Mouse (Mus musculus) adrenal gland (tissue): ENCODE results near the gene Fuz.

Experiments
- intact Hi-C: fragments of 180-260 bp; cut with DNase I; formaldehyde crosslinking; loops from one replicate; pipeline ENCODE4 v1.15.1; 2025

Fuz gene

DNA sequence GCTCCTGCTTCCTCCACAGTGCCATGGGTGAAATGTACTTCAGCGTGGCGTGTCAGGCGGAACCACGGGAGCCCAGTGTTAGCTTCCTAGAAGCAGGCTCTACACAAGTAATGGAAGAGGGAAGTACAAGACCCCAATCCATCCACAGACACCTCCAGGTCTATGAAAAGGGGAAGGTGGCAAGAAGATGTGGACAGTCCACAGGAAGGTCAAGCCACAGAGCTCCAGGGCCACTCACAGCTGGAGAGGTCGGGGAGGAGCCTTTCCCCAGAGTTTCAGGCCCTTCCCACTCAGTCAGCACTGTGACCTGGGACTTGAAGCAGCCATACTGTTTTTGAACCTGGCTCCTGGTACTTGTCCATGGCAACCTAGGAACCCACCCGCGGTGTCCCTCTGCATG is 8.9 kb upstream of the Fuz start:
- intact Hi-C loops, result no loop called here

DNA sequence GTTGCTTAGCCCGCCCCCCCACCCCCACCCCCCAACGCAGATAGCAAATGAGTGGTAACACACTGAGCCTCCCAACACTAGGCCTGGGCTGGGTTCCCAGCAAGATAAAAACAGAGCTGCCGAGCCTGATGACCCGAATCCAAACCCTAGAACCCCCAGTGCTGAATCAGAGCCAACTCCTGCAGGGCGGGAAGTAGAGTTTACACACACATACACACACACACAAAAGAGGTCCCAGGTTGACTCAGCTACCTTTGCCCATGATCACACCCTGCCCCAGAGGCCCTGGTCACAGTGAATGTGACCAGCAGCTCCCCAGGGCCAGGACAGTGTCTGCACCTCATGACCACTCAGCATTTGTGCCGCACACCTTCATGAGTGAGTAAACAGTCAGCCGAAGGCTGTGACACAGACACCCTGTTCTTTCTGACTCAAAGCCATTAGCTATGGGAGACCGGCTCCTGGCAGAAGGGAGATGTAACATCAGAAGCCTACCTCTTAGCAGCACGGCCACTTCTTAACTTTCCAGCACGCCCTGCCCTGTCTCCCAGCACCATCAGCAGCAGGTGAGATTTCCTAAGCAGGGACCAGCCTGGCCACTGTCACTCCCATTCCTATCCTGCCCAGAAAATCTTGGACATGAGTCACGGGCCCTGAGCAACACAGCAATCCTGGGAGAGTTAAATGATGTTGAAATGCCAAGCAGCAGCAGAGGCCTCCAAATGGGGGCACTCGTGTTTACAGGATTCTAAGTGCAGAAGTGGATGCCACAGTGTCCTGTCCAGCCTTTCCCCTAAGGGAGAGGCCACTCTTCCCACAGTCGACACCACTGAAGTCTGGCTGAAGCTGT is 7.4 kb upstream of the Fuz start:
- intact Hi-C loops, result no loop called here

- intact Hi-C loops, result loop anchor here (5.0 kb wide), 1 partner anchor 33 kb away; the partner anchor contains the start of gene Pnkp
Observed at GRCm38 (mm10) chr7:44890180-44890579, 5.7 kb upstream of the Fuz start.

- intact Hi-C loops, result loop anchor here (5.0 kb wide), 1 partner anchor 33 kb away; the partner anchor contains the start of gene Pnkp
Observed at GRCm38 (mm10) chr7:44890737-44891136, 5.1 kb upstream of the Fuz start.

DNA sequence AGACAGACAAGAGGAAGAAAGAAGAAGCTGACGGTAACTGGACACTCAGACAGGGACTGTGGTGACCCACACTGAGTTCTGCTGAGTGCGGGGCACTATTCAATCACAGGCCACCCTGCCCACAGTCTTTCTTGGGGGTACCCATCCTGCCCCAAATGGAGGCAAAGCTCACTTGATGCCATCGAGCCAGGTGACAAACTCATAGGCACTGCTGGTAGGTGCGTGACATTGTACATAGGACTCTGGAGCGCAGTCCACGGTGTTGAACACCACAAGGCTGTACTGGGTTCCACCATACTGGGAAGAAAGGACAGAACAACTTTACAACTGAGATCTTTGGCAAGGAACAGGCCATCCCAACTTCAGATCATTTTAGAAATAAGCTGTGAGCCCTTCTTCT is 4.3 kb upstream of the Fuz start:
- intact Hi-C loops, result loop anchor here (5.0 kb wide), 1 partner anchor 34 kb away; the partner anchor contains the start of gene Pnkp

DNA sequence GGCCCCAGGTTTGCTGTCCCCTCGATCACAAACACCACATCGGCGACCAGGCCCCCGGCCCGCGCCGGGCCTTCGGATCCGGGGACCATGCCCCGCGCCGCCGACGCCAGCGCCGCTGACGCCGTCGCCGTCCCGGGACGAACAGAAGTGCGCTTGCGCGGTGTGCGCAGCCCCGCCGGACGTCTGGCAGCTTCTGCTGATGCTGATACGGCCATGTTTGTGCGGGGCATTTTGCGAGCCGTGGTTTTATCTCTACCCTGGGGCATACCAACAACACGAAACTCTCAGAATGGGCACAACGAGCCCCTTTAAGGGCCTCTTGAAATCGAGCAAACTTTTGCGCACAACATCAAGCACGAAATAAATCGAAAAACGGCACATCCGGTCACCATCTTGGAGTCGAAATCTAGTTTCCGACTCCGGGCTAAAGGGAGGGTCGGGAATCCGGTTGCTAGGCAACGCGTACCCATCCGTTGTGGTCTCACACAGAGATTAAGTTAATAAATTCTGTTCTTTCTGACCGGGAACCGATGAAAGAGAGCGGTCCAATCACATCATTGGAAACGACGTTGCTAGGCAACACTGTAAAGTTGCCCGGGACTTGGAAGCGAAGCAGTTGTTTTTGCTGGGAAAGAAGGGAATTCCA is 3.5 kb upstream of the Fuz start, which contains the start of gene Med25:
Med25 (minus strand) TSS at position 437 of the 646 bp plus-strand sequence.
- intact Hi-C loops, result loop anchor here (5.0 kb wide), 1 partner anchor 35 kb away; the partner anchor contains the start of gene Pnkp

- intact Hi-C loops, result loop anchor here (5.0 kb wide), 1 partner anchor 36 kb away; the partner anchor contains the start of gene Pnkp
Observed at GRCm38 (mm10) chr7:44893197-44893596, 2.7 kb upstream of the Fuz start.

GRCm38 (mm10) chr7:44894175-44894574 is 1.7 kb upstream of the Fuz start:
- intact Hi-C loops, result loop anchor here (5.0 kb wide), 1 partner anchor 37 kb away; the partner anchor contains the start of gene Pnkp

- intact Hi-C loops, result no loop called here
Observed at GRCm38 (mm10) chr7:44895206-44895592, 680 bp upstream of the Fuz start.

DNA sequence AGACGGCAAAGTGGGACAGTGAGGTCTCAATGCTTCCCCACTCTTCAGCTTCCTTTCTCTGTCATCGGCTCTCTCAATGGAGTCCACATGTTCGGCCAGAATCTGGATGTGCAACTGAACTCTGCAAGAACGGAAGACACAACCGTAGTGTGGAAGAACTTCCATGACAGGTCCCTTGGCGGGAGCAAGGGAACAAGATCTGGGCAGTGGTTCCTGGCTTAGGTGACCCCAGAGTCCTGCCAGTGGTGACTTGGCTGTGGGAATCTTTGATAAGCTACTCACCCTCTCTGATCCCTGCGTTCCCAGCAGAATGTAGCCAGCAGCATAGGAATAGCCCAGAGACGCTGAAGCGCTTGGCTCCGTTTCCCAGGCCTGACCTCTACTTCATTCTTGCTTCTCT is 620 bp downstream of the Fuz start:
- intact Hi-C loops, result no loop called here

DNA sequence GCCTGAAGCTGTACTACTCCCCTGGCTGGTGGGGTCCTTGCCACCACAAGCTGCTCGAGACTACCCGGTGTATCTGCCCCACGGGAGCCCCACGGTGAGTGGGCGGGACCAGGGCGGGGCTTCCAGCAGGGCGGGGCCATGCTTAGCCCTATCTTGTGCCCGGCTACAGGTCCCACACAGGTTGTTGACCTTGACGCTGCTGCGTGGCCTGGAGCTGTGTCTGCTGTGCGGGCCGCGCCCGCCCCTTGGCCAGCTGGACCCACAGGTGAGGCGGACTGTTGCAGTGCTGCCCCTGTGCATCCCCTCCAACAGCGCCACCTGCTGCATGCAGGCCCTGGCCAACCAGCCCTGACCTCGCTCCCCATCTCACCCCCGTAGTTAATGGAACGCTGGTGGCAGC is 2.7 kb downstream of the Fuz start:
- intact Hi-C loops, result no loop called here

DNA sequence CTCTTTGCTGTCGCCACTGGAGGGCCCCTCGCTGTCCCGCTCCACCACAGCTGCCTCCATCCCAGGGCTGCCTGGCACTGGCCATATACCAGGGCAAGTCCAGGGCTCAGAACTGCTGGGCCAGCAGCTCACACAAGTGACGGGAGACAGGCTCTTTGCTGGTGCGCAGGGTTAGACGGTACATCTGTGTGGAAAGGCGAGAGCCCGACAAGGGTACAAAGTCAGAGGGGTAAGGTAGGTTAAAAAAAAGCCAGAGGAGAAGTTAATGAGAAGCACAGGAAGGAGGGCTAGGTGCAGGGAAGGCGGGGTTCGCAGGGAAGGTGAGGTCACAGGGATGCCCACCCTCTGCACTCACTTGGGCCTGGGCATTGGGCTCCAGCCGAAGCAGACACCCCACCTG is 4.8 kb downstream of the Fuz start:
- intact Hi-C loops, result loop anchor here (10.0 kb wide), 1 partner anchor 54 kb away; no protein-coding TSS in a partner anchor

- intact Hi-C loops, result loop anchor here (10.0 kb wide), 1 partner anchor 54 kb away; no protein-coding TSS in a partner anchor
Observed at GRCm38 (mm10) chr7:44901230-44901722, 5.4 kb downstream of the Fuz start.

DNA sequence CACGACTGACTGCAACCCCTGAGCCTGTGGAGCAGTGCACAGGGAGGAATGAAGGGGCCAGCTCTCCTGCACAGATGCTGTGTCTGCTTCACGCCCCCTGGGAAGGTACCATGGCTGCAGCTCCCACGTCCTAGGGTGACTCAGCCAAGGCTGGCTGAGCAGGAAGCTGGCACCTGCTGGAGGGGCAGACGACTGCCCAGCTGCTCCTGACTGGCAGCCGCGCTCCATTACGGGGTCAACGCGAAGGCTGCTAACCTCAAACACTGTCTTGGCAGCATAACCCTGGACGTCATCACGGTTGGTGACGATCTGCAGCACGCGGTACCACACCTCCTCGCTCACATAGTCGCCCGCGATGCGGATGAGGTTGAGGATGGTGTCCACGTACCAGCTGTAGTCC is 9.6 kb downstream of the Fuz start:
- intact Hi-C loops, result loop anchor here (10.0 kb wide), 1 partner anchor 49 kb away; no protein-coding TSS in a partner anchor

GRCm38 (mm10) chr7:44908706-44909476 is 13.0 kb downstream of the Fuz start:
- intact Hi-C loops, result loop anchor here (10.0 kb wide), 1 partner anchor 46 kb away; no protein-coding TSS in a partner anchor

DNA sequence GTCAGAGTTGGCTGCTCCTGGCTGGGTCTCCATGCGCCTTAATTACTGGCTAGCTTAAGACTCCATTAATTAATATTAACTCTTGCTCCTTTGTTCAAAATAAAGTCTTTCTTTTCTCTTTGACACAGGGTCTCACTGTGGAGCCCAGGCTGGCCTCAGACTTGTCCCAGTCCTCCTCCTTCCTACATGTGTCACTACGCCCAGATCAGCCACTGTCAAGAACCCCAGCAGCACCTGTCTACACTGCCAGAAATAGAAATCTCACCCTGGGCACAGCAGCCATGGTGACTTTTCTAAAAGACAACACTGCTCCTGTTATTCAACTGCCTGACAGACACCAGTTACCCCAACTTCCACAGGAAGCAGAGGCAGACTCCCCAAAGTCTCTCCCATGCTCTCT is 18.5 kb downstream of the Fuz start:
- intact Hi-C loops, result no loop called here

DNA sequence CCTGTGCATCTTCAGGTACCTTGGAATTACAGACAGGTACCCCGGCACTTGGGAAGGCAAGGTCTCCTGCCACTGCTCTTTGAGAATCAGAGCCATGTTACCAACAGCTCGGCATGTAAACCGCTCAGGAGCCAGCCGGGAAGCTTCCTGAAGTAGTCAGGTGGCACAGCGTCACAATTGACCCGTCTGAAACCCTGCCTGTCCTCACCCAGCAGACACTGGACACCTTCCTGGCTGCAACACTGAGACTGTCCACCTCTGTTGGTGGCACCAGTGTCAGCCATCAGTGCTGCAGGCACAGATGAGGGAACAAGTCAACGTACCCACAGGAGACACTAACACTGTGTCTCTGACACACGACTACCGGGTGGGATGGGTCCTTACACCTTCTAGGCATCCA is 19.4 kb downstream of the Fuz start:
- intact Hi-C loops, result no loop called here

DNA sequence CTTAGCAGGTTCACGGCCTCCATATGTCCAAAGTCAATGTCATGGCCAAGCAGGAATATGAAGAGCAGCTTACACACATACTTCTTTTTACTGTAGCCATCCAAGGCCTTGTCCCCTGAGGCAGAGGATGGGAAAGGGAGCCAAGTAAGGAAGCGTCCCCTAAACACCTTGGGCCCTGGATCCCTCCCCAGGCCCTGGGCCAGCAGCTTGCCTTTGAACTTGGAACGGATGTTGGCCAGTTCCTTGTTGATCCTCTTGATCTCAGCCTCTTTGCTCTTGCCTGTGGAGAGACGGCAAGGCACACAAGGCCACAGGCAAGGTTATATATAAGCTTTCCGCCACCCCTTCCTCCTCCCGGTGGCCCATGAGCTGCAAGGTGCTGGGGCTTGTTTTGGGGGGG is 20.3 kb downstream of the Fuz start:
- intact Hi-C loops, result no loop called here

GRCm38 (mm10) chr7:44916881-44917280 is 21.0 kb downstream of the Fuz start:
- intact Hi-C loops, result no loop called here

DNA sequence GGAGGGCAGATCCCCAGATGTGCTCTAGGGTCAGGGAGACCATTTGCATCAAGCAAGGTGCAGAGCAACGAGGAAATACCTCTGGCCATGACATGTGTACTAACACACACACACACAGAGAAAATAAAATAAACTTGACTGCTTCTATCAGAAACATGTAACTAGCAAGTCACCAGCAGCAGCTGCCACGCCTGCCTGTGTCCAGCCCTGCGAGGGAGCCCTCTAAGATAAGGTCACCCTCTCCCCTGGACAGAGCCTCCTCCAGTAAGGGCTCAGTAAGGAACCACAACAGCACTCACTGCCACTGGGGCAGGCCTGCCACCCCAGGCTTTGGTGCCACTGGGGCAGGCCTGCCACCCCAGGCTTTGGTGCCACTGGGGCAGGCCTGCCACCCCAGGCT is 22.3 kb downstream of the Fuz start:
- intact Hi-C loops, result no loop called here

DNA sequence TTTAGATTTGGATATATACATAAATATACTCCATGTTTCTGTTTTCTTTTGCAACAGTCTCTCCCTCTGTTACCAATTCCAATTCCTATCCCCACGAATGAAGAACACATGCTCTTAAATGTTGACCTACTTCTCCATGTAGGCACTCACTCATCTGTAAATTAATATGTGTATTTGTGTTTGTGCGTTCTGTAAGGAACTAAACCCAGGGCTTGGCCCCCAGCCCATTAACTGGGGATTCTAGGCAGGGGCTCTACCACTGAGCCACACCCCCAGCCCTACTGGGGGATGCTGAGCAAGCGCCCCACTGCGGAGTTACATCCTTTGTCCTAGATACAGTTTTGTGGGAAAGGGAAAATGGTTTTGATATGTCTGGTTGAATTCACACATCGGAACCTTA is 23.2 kb downstream of the Fuz start:
- intact Hi-C loops, result no loop called here
